Mouse (Mus musculus): ENCODE measurements around the gene Ksr2.
A peak's percentile ranks its signal among the peaks of the same experiment; 100 is the strongest.
"Not testable (repeated sequence)": the region's sequence is repeated elsewhere in the genome, so short reads cannot be mapped to it uniquely, and the experiment has no call there.

Gene Ksr2

GRCm38 (mm10) chr5:117620292-117620691, 206.5 kb downstream of the Ksr2 start:
- no peak for DNase-seq (ENCODE audit: low spot score)

- no peak for DNase-seq (ENCODE audit: low spot score)
These were observed 208.4 kb downstream of the Ksr2 start for GRCm38 (mm10) chr5:117622221-117622620.

GRCm38 (mm10) chr5:117623206-117623605, 209.4 kb downstream of the Ksr2 start:
- DNase-seq (ENCODE audit: low spot score): not testable (repeated sequence)

- DNase-seq (ENCODE audit: low spot score): no peak
These were observed 213.1 kb downstream of the Ksr2 start for GRCm38 (mm10) chr5:117626907-117627306.

- peak; percentile 61 for DNase-seq (ENCODE audit: low spot score)
These were observed 214.6 kb downstream of the Ksr2 start for GRCm38 (mm10) chr5:117628351-117628750.

- no peak for DNase-seq (ENCODE audit: low spot score)
These were observed 215.8 kb downstream of the Ksr2 start for GRCm38 (mm10) chr5:117629570-117629969.

GRCm38 (mm10) chr5:117635211-117635610, 221.4 kb downstream of the Ksr2 start:
- no peak for DNase-seq (ENCODE audit: low spot score)

GRCm38 (mm10) chr5:117635838-117636237, 222.0 kb downstream of the Ksr2 start:
- DNase-seq (ENCODE audit: low spot score): no peak

GRCm38 (mm10) chr5:117641585-117641984, 227.8 kb downstream of the Ksr2 start:
- no peak for DNase-seq (ENCODE audit: low spot score)

- no peak for DNase-seq (ENCODE audit: low spot score)
These were observed 237.6 kb downstream of the Ksr2 start for GRCm38 (mm10) chr5:117651238-117651886.

GRCm38 (mm10) chr5:117658641-117659040, 244.8 kb downstream of the Ksr2 start:
- DNase-seq (ENCODE audit: low spot score): no peak

- DNase-seq (ENCODE audit: low spot score): no peak
These were observed 245.8 kb downstream of the Ksr2 start for GRCm38 (mm10) chr5:117659596-117659995.

- DNase-seq (ENCODE audit: low spot score): no peak
These were observed 251.4 kb downstream of the Ksr2 start for GRCm38 (mm10) chr5:117665181-117665580.

- DNase-seq (ENCODE audit: low spot score): no peak
These were observed 253.5 kb downstream of the Ksr2 start for GRCm38 (mm10) chr5:117667314-117667713.

GRCm38 (mm10) chr5:117669265-117669664, 255.5 kb downstream of the Ksr2 start:
- DNase-seq (ENCODE audit: low spot score): no peak

- no peak for DNase-seq (ENCODE audit: low spot score)
These were observed 256.0 kb downstream of the Ksr2 start for GRCm38 (mm10) chr5:117669843-117670242.

- no peak for DNase-seq (ENCODE audit: low spot score)
These were observed 257.6 kb downstream of the Ksr2 start for GRCm38 (mm10) chr5:117671362-117671761.

GRCm38 (mm10) chr5:117675840-117676239, 262.0 kb downstream of the Ksr2 start:
- no peak for DNase-seq (ENCODE audit: low spot score)

- DNase-seq (ENCODE audit: low spot score): no peak
These were observed 263.4 kb downstream of the Ksr2 start for GRCm38 (mm10) chr5:117677231-117677630.

GRCm38 (mm10) chr5:117678371-117678770, 264.6 kb downstream of the Ksr2 start:
- DNase-seq (ENCODE audit: low spot score): no peak

GRCm38 (mm10) chr5:117682226-117682625, 268.4 kb downstream of the Ksr2 start:
- no peak for DNase-seq (ENCODE audit: low spot score)

GRCm38 (mm10) chr5:117684491-117684890, 270.7 kb downstream of the Ksr2 start:
- no peak for DNase-seq (ENCODE audit: low spot score)

- DNase-seq (ENCODE audit: low spot score): no peak
These were observed 274.1 kb downstream of the Ksr2 start for GRCm38 (mm10) chr5:117687770-117688352.

- DNase-seq (ENCODE audit: low spot score): no peak
These were observed 274.9 kb downstream of the Ksr2 start for GRCm38 (mm10) chr5:117688738-117689137.

Data from layer of hippocampus, adult 9-10 months (tissue).